Mouse (Mus musculus) pancreas, adult 10 weeks (tissue): ENCODE results near the gene Naa30. TPM values are rescaled to one million over a fixed set of nuclear protein-coding genes. Genes with fewer than 3 reads are reported as not detected.

ENCODE experiments used
- polyA plus RNA-seq: library from polyadenylated mRNA; stranded (reverse); fragments of 350-450 nt; fragmentation: Illumina TruSeq; extraction: RNeasy Lipid Tissue Mini Kit (QIAGEN cat#74804); gene quantifications from one replicate; pipeline ENCODE4 v1.2.3, GENCODE M21; 2015; ENCODE audit warnings: low read depth, low replicate concordance; ENCODE audit not compliant: insufficient read depth

Naa30 gene
- polyA plus RNA-seq = 4.6 TPM

DNA sequence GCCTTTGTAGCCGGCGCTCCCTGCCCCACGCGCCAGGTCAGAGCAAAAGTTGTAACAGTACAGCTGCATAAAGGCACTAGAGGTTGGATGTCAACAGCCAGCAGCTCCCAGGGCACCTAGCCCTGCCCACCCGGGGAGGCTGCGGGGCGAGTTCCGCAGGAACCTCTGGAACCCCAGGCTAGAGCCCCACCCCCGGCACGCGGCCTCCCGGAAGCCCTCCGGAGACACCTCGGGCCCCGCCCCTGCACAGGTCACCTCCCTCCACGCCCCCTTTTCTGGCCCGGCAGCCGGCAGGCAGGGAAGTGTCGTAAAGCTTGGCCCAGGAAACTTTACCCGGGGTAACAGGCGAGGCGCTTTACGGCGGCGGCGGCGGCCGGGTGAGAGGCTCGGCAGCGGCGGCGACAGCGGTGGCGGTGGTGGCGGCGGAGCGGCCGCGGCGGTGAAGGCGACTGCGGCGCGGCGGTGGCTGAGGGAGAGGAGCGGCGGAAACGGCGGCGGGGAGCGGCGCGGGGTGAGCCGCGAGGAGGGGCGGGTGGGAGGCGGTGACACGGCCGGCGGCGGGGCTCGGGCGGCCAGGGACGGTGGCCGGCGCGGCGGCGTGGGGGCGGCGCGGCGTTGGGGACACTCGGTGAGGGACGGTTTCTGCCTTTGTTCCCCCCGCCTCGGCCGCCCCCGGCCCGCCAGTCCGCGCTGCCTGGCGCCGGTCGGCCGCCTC is at the start of gene Naa30:
TSS of gene Naa30 (plus strand) at position 360 of the 715 bp plus-strand sequence.

Other genes with a start within 250 kb of the Naa30 start
- 4.0 TPM for gene Ap5m1, start 106.1 kb upstream of the Naa30 start, polyA plus RNA-seq
- gene Exoc5, start 105.6 kb upstream of the Naa30 start, polyA plus RNA-seq = 7.8 TPM
- gene ccdc198, start 73.2 kb downstream of the Naa30 start, polyA plus RNA-seq = 7.4 TPM